Mouse (Mus musculus) gastrocnemius, adult 8-10 months (tissue): Measurements from ENCODE around the gene Tuba1c. TPM values are rescaled to one million over a fixed set of nuclear protein-coding genes. Genes with fewer than 3 reads are reported as not detected.
"Not testable (repeated sequence)": the region's sequence is repeated elsewhere in the genome, so short reads cannot be mapped to it uniquely, and the experiment has no call there.

Source experiments
- DNase-seq, 2 experiments: peaks; one replicate each; pipeline ENCODE4 v3.0.0; 2022; ENCODE audit warnings: low spot score in 2 of 2
- total RNA-seq, 4 experiments: library from RNA; stranded (reverse); gene quantifications; 2 replicates each; pipeline ENCODE4 v1.2.4; 2022

The Tuba1c gene
- total RNA-seq, 4 experiments from 2014 or later = 5.7 to 7.8 (median 6.8) TPM

GRCm38 (mm10) chr15:99055511-99055961 lies 25.8 kb downstream of the Tuba1c start:
- peak in 1 of 2 experiments; percentile 14 for DNase-seq

GRCm38 (mm10) chr15:99056332-99056731 lies 26.6 kb downstream of the Tuba1c start:
- no peak for DNase-seq

- DNase-seq = no peak
Measured at GRCm38 (mm10) chr15:99065557-99066165, 36.0 kb downstream of the Tuba1c start.

DNA sequence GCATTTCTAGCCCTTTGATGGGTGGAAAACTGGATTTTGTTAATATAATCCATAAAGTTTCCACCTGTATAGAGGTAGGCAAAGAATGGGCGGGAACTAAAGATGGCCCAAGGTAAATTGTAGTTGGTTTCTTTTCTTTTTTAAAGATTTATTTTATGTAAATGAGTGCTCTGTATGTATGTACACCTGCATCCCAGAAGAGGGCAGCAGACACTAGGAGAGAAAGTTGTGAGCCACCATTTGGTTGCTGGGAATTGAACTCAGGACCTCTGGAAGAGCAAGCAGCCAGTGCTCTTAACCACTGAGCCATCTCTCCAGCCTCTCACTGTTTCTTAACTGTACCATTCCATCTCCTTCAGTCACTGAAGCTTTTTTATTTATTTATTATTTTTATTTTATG lies 42.3 kb downstream of the Tuba1c start:
- no peak for DNase-seq

GRCm38 (mm10) chr15:99074019-99074599 lies 44.4 kb downstream of the Tuba1c start, which contains the start of gene Troap:
Gene Troap (plus strand): TSS chr15:99074575.
- DNase-seq = no peak

- peak; percentile 93 to 94 for DNase-seq
Measured at GRCm38 (mm10) chr15:99074600-99075333, 45.1 kb downstream of the Tuba1c start.

DNA sequence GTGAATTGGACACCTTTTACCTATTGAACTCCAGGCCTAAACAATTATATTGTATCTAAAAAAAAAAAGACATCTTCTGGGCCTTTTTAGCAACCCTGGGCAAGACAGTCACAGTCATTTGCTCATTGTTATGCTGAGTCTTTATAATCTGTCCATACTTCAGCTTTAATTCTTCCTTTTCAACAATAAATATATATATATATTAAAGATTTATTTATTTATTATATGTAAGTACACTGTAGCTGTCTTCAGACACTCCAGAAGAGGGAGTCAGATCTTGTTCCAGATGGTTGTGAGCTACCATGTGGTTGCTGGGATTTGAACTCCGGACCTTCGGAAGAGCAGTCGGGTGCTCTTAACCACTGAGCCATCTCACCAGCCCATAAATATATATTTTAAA lies 46.3 kb downstream of the Tuba1c start:
- not testable (repeated sequence) for DNase-seq

DNA sequence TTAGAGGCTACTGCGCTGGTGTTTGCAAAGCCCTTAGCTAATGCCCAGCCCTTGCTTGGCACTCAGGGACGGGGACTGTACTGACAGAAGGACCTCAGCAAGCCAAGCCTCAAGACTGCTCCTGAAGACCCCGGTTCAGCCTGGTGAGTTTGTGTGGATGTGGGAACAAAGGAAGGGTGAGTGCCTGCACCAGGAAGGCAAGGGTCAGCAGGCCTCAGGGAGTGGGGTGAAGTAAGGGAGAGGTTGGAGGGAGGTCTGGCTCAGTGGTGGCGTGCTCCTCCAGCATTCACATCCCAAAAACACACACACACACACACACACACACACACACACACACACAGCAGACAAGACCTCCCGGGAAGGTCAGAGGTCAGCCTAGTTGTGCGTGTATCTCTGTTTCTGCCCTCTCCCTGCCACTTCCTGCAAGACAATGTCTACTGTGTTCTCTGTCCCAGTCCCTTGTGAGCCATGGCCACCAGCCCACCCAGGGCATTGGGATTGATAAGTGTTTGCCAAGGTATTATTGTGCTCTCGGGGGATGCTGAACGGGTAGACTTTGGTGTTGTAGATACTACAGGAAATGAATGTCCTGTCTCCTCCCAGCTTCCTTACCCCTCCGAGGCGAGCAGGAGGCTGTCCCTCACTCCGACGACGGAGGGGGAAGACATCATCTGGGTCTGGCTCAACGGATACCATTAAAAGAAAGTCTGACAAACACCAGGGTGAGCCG lies 48.7 kb downstream of the Tuba1c start:
- no peak for DNase-seq

DNA sequence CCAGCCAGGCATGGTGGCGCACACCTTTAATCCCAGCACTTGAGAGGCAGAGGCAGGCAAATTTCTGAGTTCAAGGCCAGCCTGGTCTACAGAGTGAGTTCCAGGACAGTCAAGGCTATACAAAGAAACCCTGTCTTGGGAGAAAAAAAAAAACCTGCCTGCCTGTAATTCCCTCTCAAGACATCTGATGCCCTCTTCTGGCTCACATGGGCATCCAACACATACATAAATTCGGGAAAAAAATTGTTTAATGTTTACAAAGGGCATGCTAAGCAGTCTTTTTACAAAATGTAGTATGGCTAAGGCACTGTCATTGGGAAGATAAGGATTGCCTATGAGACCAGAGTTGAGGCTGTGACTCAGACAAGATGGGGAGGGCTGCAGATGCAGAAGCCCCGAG lies 50.1 kb downstream of the Tuba1c start:
- no peak for DNase-seq

- no peak for DNase-seq
Measured at GRCm38 (mm10) chr15:99082322-99082721, 52.6 kb downstream of the Tuba1c start.

- no peak for DNase-seq
Measured at GRCm38 (mm10) chr15:99082840-99083239, 53.1 kb downstream of the Tuba1c start.

- DNase-seq = no peak
Measured at GRCm38 (mm10) chr15:99083258-99083657, 53.6 kb downstream of the Tuba1c start.

DNA sequence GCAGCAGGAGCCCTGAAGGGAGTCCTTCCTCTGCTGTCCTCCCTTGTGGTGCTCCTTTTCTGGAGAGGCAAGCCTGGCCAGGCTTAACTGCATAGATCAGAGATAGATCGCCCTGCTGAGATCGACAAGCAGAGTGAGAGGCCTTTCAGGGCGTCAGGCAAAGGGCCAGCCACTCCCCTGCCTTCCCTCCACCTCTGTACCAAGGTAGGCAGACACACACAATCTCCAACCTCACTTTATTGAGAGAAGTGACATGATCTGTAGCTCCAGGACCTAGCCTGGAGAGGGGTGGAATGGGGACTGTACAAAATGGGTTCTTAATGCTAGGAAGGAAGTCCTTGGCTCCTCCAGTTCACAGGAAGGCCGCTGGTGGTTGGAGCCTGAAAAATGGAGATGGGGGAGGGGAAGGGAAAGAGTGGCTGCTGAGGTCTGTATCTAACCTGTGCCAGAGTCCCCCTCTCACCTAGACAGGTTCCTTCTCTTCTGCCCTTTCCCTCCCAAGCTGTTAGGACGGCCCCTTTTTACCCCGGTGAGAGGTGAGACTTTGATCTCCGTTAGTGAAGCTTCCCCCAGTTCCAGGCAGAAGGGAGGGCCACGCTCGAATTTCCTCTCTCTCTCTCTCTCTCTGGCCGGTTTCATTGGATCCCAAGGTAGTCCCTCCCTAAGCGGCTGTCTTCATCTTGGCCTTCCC lies 54.3 kb downstream of the Tuba1c start:
- DNase-seq = no peak

- DNase-seq = no peak
Measured at GRCm38 (mm10) chr15:99084618-99085017, 54.9 kb downstream of the Tuba1c start.

- DNase-seq = no peak
Measured at GRCm38 (mm10) chr15:99085997-99086396, 56.3 kb downstream of the Tuba1c start.

DNA sequence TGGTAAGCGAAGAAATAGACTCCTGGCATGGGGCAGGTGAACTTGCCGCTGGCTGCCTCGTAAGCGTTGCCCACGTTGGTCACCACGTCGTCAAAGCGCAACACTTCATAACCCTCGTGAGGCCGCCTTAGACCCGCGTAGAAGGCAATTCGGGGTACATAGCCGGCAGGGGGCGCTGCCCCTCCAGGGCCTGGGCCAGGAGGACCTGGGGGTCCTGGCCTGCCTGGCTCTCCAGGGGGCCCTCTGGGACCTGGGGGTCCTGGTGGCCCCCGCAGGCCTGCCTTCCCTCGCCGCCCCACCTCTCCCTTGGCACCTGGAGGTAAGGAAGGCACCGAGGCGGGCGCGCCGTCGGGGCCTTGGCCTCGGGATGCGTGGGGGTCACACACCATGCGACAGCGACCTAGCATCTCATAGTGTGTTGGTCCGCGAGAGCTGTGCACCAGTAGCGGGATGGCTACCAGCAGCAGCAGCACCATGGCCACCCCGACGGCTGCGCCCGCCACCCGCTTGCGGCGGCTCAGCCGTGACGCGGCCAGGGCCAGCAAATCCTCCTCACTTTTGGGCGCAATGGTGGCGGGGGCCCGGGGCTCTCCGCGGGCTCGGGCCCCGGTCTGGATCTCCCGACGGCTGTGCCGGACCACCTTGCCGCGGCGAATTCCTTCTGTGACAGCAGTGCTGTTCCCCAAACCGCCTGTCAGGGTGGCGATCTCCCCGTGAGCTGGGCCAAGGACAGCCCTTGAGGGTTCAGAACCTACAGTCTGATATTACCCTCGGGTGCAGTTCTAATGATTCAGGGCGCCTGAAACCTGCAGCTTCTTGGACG lies 57.8 kb downstream of the Tuba1c start, which contains the start of gene C1ql4:
TSS of gene C1ql4 (minus strand) at position 565 of the 823 bp plus-strand sequence.
- DNase-seq = no peak
